Mouse (Mus musculus) thymus, adult 2 months (tissue): ENCODE results near the gene Sirt4. TPM values are rescaled to one million over a fixed set of nuclear protein-coding genes. Genes with fewer than 3 reads are reported as not detected.

ENCODE experiments used
- DNase-seq: peaks from one replicate; pipeline ENCODE4 v3.0.0; 2021
- H3K27ac ChIP-seq: fragments of 200-500 bp; 2 replicates; pipeline ENCODE4 v1.5.1; 2012; ENCODE audit warnings: low read length, control low read depth; ENCODE audit not compliant: control insufficient read depth, insufficient read depth
- H3K27me3 ChIP-seq: fragments of 200-500 bp; 2 replicates; pipeline ENCODE4 v1.6.1; 2012; ENCODE audit warnings: mild to moderate bottlenecking, low read length, moderate library complexity, mixed read lengths; ENCODE audit not compliant: control insufficient read depth, insufficient read depth
- H3K36me3 ChIP-seq: fragments of 200-500 bp; 2 replicates; pipeline ENCODE4 v1.6.1; 2012; ENCODE audit warnings: mild to moderate bottlenecking, low read length, moderate library complexity; ENCODE audit not compliant: control insufficient read depth, insufficient read depth
- H3K4me1 ChIP-seq: fragments of 200-500 bp; replicated peaks from 2 replicates; pipeline ENCODE4 v1.6.1; 2012; ENCODE audit warnings: low read length; ENCODE audit not compliant: control insufficient read depth, insufficient read depth
- H3K4me3 ChIP-seq: fragments of 200-500 bp; 2 replicates; pipeline ENCODE4 v1.5.1; 2012; ENCODE audit warnings: mild to moderate bottlenecking, low read length, control low read depth, moderate library complexity; ENCODE audit not compliant: control insufficient read depth, insufficient read depth
- CTCF ChIP-seq: fragments of 200-500 bp; IDR thresholded peaks from 2 replicates; pipeline ENCODE4 v1.5.1; 2012; ENCODE audit warnings: mild to moderate bottlenecking, control low read depth, low read length, moderate library complexity, borderline replicate concordance; ENCODE audit not compliant: control insufficient read depth, poor library complexity, insufficient read depth; ENCODE audit errors: extremely low read depth
- POLR2A ChIP-seq: fragments of 200-500 bp; IDR thresholded peaks from 2 replicates; pipeline ENCODE4 v1.6.1; 2012; ENCODE audit warnings: mild to moderate bottlenecking, low read length, control low read depth, moderate library complexity; ENCODE audit not compliant: control insufficient read depth, poor library complexity, insufficient read depth; ENCODE audit errors: extremely low read depth
- WGBS: fragments of 180-500 bp; shearing (Covaris S2); methylation state at CpG from one replicate; pipeline ENCODE4 v1.1.7; 2018; 5-methylcytosine and 5-hydroxymethylcytosine counted together
- polyA plus RNA-seq: library from polyadenylated mRNA; depleted of rRNA; stranded (reverse); fragments of >200 nt; gene quantifications from 2 replicates; pipeline ENCODE4 v1.2.3, GENCODE M21; 2012

Gene Sirt4
- polyA plus RNA-seq, 1 experiment, result 48.6 TPM

DNA sequence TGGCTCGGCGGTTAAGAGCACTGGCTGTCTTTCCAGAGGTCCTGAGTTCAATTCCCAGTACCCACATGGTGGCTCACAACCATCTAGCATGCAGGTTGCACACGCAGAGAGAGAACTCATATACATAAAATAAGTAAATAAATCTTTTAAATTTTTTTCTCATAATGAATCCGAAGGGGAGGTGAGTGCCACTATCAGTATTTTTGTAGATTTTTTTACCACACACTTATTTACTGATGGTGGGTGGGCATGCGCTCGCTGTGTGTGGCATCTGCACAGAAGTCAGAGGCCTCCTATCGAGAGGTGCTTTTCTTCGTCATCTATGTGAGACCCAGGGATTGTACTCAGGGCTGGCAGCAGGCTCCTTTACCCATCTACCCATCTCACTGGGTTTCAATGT lies 2.8 kb upstream of the Sirt4 start:
- no peaks in the 10 kb centered on the region for H3K27me3 ChIP-seq
- H3K4me1 ChIP-seq, result peaks cover 19% of the 10 kb centered on the region
- H3K4me3 ChIP-seq, result no peak overlapping the region
- H3K36me3 ChIP-seq, result no peaks in the 10 kb centered on the region
- no peak overlapping the region for H3K27ac ChIP-seq
- no peak for TF ChIP-seq POLR2A
- no peak for TF ChIP-seq CTCF
- WGBS, result 92% methylated on average over 8 of the region's 8 CpGs
- no peak for DNase-seq

DNA sequence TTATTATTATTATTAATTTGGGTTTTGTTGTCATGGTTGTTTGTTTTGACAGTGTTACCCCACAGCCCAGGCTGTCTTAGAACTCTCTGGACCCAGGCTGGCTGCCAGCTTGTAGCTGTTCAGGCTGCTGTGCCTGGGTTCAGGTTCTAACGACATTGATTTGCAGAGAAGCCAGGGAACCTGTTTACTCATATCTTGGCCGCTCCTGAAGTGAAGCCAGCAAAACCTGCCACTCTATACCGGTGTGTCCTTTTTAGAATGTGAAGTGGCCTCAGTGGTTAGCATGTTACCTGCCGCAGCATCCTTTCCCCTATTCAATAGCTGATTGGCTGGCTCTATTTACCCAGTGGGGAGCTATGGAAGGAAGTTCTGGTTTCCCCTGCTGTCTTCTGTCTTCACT lies 2.2 kb upstream of the Sirt4 start:
- Histone ChIP-seq H3K36me3 (no peaks in the 10 kb centered on the region), H3K4me1 (peaks cover 13% of the 10 kb centered on the region), H3K27me3 (no peaks in the 10 kb centered on the region), H3K27ac (no peak overlapping the region), H3K4me3 (no peak overlapping the region)
- no peak for DNase-seq
- no peak for TF ChIP-seq POLR2A
- TF ChIP-seq CTCF, result no peak
- WGBS, result 79% methylated on average over 4 of the region's 4 CpGs

DNA sequence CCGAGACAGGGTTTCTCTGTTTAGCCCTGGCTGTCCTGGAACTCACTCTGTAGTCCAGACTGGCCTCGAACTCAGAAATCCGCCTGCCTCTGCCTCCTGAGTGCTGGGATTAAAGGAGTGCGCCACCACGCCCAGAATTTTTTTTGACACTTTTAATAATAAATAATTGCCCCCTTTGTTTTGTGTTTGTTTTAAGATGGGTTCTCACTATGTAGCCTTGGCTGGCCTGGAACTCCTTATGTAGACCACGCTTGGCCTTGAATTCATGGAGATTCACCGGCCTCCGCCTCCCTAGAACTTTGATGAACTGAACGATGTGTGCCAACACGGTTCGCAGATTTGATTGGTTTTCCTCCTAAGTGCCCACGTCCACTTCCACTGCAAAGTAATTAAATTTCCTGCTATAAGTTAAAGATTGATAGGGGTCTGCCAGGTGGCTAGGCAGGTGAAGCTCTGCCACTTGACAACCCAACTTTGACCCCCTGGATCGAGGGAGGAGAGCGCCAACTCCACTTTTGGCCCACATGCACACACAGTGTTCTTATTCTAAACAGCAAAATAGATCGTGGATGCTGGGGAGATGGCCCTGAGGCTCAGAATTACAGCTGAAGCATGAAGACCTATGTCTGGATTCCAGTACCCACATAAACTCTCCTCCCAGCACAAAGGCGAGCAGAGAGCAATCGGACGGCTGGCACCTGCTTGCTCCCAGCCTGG lies 1.1 kb upstream of the Sirt4 start:
- Histone ChIP-seq H3K36me3 (no peaks in the 10 kb centered on the region), H3K27me3 (no peaks in the 10 kb centered on the region), H3K4me3 (no peak overlapping the region), H3K4me1 (peaks cover 11% of the 10 kb centered on the region), H3K27ac (no peak overlapping the region)
- no peak for TF ChIP-seq POLR2A
- no peak for TF ChIP-seq CTCF
- DNase-seq, result no peak
- WGBS, result 94% methylated on average over 18 of the region's 18 CpGs

DNA sequence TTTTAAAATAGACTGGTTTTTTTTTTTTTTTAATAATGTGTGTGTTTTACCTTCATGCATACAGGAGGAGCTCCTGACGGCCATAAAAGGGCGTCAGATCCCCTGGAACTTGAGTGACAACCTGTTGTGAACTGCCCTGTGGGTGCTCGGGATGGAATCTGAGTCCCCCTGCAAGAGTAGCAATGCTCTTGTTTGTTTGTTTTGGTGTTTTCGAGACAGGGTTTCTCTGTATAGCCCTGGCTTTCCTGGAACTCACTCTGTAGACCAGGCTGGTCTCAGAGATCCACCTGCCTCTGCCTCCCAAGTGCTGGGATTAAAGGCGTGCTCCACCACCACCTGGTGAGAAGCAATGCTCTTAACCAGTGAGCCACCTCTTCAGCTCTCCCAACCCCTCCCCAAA lies 471 bp upstream of the Sirt4 start:
- no peak for TF ChIP-seq CTCF
- TF ChIP-seq POLR2A, result no peak
- 83% methylated on average over 5 of the region's 5 CpGs for WGBS
- peaks cover 9% of the 10 kb centered on the region for H3K4me1 ChIP-seq
- H3K36me3 ChIP-seq, result no peaks in the 10 kb centered on the region
- DNase-seq, result no peak
- H3K27me3 ChIP-seq, result no peaks in the 10 kb centered on the region
- no peak overlapping the region for H3K4me3 ChIP-seq
- H3K27ac ChIP-seq, result no peak overlapping the region

DNA sequence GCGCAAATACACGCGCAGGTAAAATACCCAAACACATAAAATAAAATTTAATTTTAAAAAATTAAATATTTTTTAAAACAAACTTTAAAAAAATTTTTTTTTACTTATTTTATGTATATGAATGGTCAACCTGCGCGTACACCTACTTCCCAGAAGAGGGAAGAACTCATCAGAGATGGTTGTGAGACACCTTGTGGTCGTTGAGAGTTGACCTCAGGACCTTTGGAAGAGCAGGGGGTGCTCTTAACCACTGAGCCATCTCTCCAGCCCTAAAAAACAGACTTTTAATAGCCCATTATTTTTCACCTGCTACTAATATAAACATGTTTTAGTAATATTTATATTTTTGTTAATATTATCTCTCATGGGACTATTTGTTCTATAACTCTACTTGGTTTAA lies 1.1 kb downstream of the Sirt4 start:
- WGBS, result 80% methylated on average over 6 of the region's 6 CpGs
- TF ChIP-seq POLR2A, result no peak
- TF ChIP-seq CTCF, result no peak
- no peaks in the 10 kb centered on the region for H3K27me3 ChIP-seq
- peaks cover 5% of the 10 kb centered on the region for H3K4me1 ChIP-seq
- H3K27ac ChIP-seq, result no peak overlapping the region
- no peak for DNase-seq
- no peaks in the 10 kb centered on the region for H3K36me3 ChIP-seq
- no peak overlapping the region for H3K4me3 ChIP-seq

DNA sequence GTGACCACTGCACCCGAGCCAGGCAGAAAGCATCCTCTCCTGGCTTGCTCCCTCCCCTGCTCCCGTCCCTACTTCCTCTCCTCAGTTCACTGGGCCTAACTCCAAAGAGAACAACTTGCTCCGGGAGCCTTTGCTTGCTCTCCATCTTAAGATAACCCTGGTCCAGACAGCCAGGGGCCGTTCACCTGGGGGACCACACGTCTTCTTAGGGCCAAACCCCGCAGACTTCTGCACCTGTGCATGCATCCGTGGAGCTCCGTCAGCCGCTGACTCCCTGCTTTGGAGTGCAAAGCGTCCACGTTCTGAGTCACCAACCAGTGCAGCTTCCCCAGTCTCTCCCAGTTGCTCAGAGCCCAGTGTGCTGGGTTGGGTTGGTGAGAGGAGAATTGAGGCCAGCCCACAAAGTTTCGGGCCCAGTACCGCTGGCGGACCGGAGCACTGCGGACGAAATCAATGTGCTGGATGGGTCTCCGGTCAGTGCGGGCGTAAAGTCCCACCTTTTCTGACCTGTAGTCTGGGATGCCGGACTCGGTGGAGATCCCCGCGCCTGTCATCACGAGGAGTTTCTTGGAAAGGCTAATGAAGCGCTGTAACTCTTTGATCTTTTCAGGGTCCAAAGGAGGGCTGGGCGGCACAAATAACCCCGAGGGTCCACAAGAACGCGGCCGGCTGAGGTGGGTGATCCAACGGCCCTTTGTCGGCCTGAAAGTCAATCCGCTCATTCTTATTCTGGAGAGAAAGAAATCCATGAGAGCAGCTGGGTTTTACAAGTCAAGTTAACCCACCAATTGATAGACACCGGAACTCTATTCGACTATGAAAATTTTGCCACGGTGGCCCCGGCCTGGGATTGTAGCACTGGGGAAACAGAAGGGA lies 1.9 kb downstream of the Sirt4 start:
- DNase-seq, result no peak
- Histone ChIP-seq H3K36me3 (no peaks in the 10 kb centered on the region), H3K4me3 (no peak overlapping the region), H3K27me3 (no peaks in the 10 kb centered on the region), H3K4me1 (peaks cover 4% of the 10 kb centered on the region), H3K27ac (no peak overlapping the region)
- TF ChIP-seq POLR2A (no peak), CTCF (no peak)
- 92% methylated on average over 38 of the region's 38 CpGs for WGBS
